Mouse (Mus musculus) liver, postnatal 0 days (tissue): Measurements from ENCODE around the gene Spsb4.

Source experiments
- CTCF ChIP-seq: sonication (generic); IDR thresholded peaks from 2 replicates; pipeline ENCODE4 v1.5.1; 2016; ENCODE audit warnings: antibody characterized with exemption, low read depth
- EP300 ChIP-seq: IDR thresholded peaks from 2 replicates; pipeline ENCODE4 v1.6.1; 2016; ENCODE audit warnings: antibody characterized with exemption, low read depth, mild to moderate bottlenecking

DNA sequence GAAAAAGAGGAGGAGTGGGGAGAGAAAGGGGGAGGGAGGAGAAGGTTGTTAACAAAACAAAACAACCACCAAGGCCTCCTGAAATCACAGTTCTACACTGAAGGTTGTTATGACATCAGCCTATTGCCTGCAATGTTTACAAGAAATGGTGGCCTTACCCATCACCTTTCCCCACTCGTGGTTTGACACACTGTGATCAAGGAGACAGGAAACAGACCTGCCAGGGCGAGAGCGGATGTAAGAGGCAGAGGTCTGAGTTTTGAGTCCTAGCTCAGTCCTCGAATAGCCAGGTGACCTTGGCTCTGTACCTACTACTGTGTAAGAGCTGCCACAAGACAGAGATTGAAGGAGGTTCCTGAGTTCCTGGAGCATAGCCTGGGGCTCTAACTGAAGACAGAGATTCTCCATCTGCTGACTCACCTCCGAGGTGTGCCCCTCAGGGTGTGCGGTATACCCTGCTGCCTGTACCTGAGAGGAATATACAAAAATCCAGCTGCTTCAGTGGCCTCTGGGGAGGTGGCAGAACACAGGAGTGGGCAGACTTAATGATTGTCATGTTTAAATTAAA is 61.3 kb downstream of the Spsb4 start:
- TF ChIP-seq CTCF, result no peak
- no peak for TF ChIP-seq EP300
